Mouse (Mus musculus) hindbrain, embryonic 12.5 days (tissue): ENCODE data around the gene Akap17b. TPM values are rescaled to one million over a fixed set of nuclear protein-coding genes. Genes with fewer than 3 reads are reported as not detected.

Experiments used
- ATAC-seq: fragments of 200-750 bp; cut with Nextera tagmentation; 2 replicates; pipeline ENCODE4 v1.8.0; 2017; ENCODE audit warnings: moderate TSS enrichment; ENCODE audit not compliant: low FRiP score
- H3K27ac ChIP-seq: fragments of 300-500 bp; sonication (generic); 2 replicates; pipeline ENCODE4 v1.5.1; 2016; ENCODE audit warnings: mild to moderate bottlenecking
- H3K27me3 ChIP-seq: fragments of 300-500 bp; sonication (generic); 2 replicates; pipeline ENCODE4 v1.6.1; 2016; ENCODE audit warnings: mild to moderate bottlenecking
- H3K36me3 ChIP-seq: fragments of 300-500 bp; sonication (generic); 2 replicates; pipeline ENCODE4 v1.6.1; 2016; ENCODE audit warnings: mild to moderate bottlenecking
- H3K4me1 ChIP-seq: fragments of 300-500 bp; sonication (generic); 2 replicates; pipeline ENCODE4 v1.6.1; 2016
- H3K4me2 ChIP-seq: fragments of 300-500 bp; sonication (generic); replicated peaks from 2 replicates; pipeline ENCODE4 v1.6.1; 2016; ENCODE audit warnings: mild to moderate bottlenecking
- H3K4me3 ChIP-seq: fragments of 300-500 bp; sonication (generic); 2 replicates; pipeline ENCODE4 v1.5.1; 2016; ENCODE audit warnings: mild to moderate bottlenecking
- H3K9ac ChIP-seq: fragments of 300-500 bp; sonication (generic); 2 replicates; pipeline ENCODE4 v1.6.1; 2016; ENCODE audit warnings: mild to moderate bottlenecking, moderate library complexity
- H3K9me3 ChIP-seq: fragments of 300-500 bp; sonication (generic); replicated peaks from 2 replicates; pipeline ENCODE4 v1.6.1; 2016; ENCODE audit warnings: mild to moderate bottlenecking
- WGBS: fragments of 180-500 bp; shearing (Covaris S2); methylation state at CpG from one replicate; pipeline ENCODE4 v1.1.7; 2016; 5-methylcytosine and 5-hydroxymethylcytosine counted together
- polyA plus RNA-seq: library from polyadenylated mRNA; unstranded; fragments of >200 nt; fragmentation: Nextera tagmentation; extraction: Ambion mirVana; gene quantifications from 2 replicates; pipeline ENCODE4 v1.2.1, GENCODE M21; 2016

The Akap17b gene
- 4.2 and 4.4 TPM in 2 replicates for polyA plus RNA-seq

- WGBS, result 21% methylated on average over 52 of the region's 60 CpGs
Observed at GRCm38 (mm10) chrX:36644657-36645551, at the start of gene Akap17b. Gene Akap17b (minus strand): TSS chrX:36645395.

GRCm38 (mm10) chrX:36691365-36691764 lies 46.2 kb upstream of the Akap17b start:
- WGBS, result 90% methylated on average over 5 of the region's 5 CpGs
- no peak for ATAC-seq
- Histone ChIP-seq H3K4me2 (no peak overlapping the region), H3K9me3 (no peaks in the 10 kb centered on the region), H3K27ac (no peak overlapping the region), H3K4me3 (no peak overlapping the region), H3K27me3 (no peaks in the 10 kb centered on the region), H3K36me3 (no peaks in the 10 kb centered on the region), H3K9ac (no peak overlapping the region), H3K4me1 (no peaks in the 10 kb centered on the region)

More at GRCm38 (mm10) chrX:36644657-36645551, at the start of gene Akap17b:
- Histone ChIP-seq H3K9me3 (no peaks in the 10 kb centered on the region), H3K4me1 (no peaks in the 10 kb centered on the region), H3K36me3 (no peaks in the 10 kb centered on the region), H3K9ac (peak within 1 kb of the TSS; percentile 59), H3K4me3 (peak within 1 kb of the TSS; percentile 54), H3K4me2 (peak within 1 kb of the TSS; percentile 46), H3K27me3 (no peaks in the 10 kb centered on the region), H3K27ac (peak within 1 kb of the TSS; percentile 68)
- ATAC-seq, result peak; percentile 95

- Histone ChIP-seq H3K4me3 (no peak overlapping the region), H3K4me2 (no peak overlapping the region), H3K9ac (no peak overlapping the region), H3K27ac (no peak overlapping the region), H3K36me3 (no peaks in the 10 kb centered on the region), H3K27me3 (no peaks in the 10 kb centered on the region), H3K9me3 (no peaks in the 10 kb centered on the region), H3K4me1 (no peaks in the 10 kb centered on the region)
- ATAC-seq, result no peak
Observed at GRCm38 (mm10) chrX:36689655-36690054, 44.5 kb upstream of the Akap17b start.

- no peak overlapping the region for H3K4me3 ChIP-seq
- no peaks in the 10 kb centered on the region for H3K9me3 ChIP-seq
- WGBS, result 56% methylated on average over 1 of the region's 1 CpGs
Observed at GRCm38 (mm10) chrX:36676836-36677235, 31.6 kb upstream of the Akap17b start.

GRCm38 (mm10) chrX:36672708-36673107 lies 27.5 kb upstream of the Akap17b start:
- ATAC-seq, result no peak
- Histone ChIP-seq H3K9me3 (no peaks in the 10 kb centered on the region), H3K4me1 (no peaks in the 10 kb centered on the region), H3K27ac (no peak overlapping the region), H3K9ac (no peak overlapping the region), H3K36me3 (no peaks in the 10 kb centered on the region), H3K27me3 (no peaks in the 10 kb centered on the region), H3K4me3 (no peak overlapping the region), H3K4me2 (no peak overlapping the region)
- WGBS, result 62% methylated on average over 2 of the region's 2 CpGs

More at GRCm38 (mm10) chrX:36676836-36677235, 31.6 kb upstream of the Akap17b start:
- Histone ChIP-seq H3K4me1 (no peaks in the 10 kb centered on the region), H3K27ac (no peak overlapping the region), H3K36me3 (no peaks in the 10 kb centered on the region), H3K27me3 (no peaks in the 10 kb centered on the region), H3K9ac (no peak overlapping the region), H3K4me2 (no peak overlapping the region)
- ATAC-seq, result no peak

GRCm38 (mm10) chrX:36640046-36640445 lies 5.1 kb downstream of the Akap17b start:
- 84% methylated on average over 6 of the region's 6 CpGs for WGBS
- no peaks in the 10 kb centered on the region for H3K9me3 ChIP-seq
- no peak overlapping the region for H3K27ac ChIP-seq
- no peak overlapping the region for H3K4me3 ChIP-seq
- H3K9ac ChIP-seq, result no peak overlapping the region
- no peak for ATAC-seq
- no peaks in the 10 kb centered on the region for H3K36me3 ChIP-seq
- no peaks in the 10 kb centered on the region for H3K4me1 ChIP-seq
- H3K4me2 ChIP-seq, result no peak overlapping the region
- H3K27me3 ChIP-seq, result no peaks in the 10 kb centered on the region

- Histone ChIP-seq H3K9ac (no peak overlapping the region), H3K36me3 (no peaks in the 10 kb centered on the region), H3K4me3 (no peak overlapping the region), H3K4me1 (no peaks in the 10 kb centered on the region), H3K9me3 (no peaks in the 10 kb centered on the region), H3K27me3 (no peaks in the 10 kb centered on the region), H3K4me2 (no peak overlapping the region), H3K27ac (no peak overlapping the region)
- WGBS, result 10% methylated on average over 1 of the region's 1 CpGs
- no peak for ATAC-seq
Observed at GRCm38 (mm10) chrX:36630771-36631170, 14.4 kb downstream of the Akap17b start.

GRCm38 (mm10) chrX:36628102-36628501 lies 17.1 kb downstream of the Akap17b start:
- 82% methylated on average over 3 of the region's 3 CpGs for WGBS

GRCm38 (mm10) chrX:36609117-36609516 lies 36.1 kb downstream of the Akap17b start:
- Histone ChIP-seq H3K27me3 (no peaks in the 10 kb centered on the region), H3K27ac (no peak overlapping the region), H3K4me2 (no peak overlapping the region), H3K36me3 (0 out of 2 replicates have a peak, but pooled peaks cover 8% of the 10 kb centered on the region), H3K9ac (no peak overlapping the region), H3K4me3 (no peak overlapping the region), H3K4me1 (no peaks in the 10 kb centered on the region), H3K9me3 (no peaks in the 10 kb centered on the region)
- WGBS, result 81% methylated on average over 2 of the region's 2 CpGs
- no peak for ATAC-seq

More at GRCm38 (mm10) chrX:36628102-36628501, 17.1 kb downstream of the Akap17b start:
- no peak overlapping the region for H3K4me3 ChIP-seq
- no peak overlapping the region for H3K4me2 ChIP-seq
- ATAC-seq, result no peak
- H3K4me1 ChIP-seq, result no peaks in the 10 kb centered on the region
- H3K27me3 ChIP-seq, result no peaks in the 10 kb centered on the region
- H3K9me3 ChIP-seq, result no peaks in the 10 kb centered on the region
- H3K9ac ChIP-seq, result no peak overlapping the region
- H3K27ac ChIP-seq, result no peak overlapping the region
- no peaks in the 10 kb centered on the region for H3K36me3 ChIP-seq

- H3K27me3 ChIP-seq, result no peaks in the 10 kb centered on the region
- no peak overlapping the region for H3K4me3 ChIP-seq
- H3K27ac ChIP-seq, result no peak overlapping the region
- no peaks in the 10 kb centered on the region for H3K9me3 ChIP-seq
- H3K4me2 ChIP-seq, result no peak overlapping the region
- peaks cover 9% of the 10 kb centered on the region; the same call in 1 of the 2 replicates for H3K4me1 ChIP-seq
- H3K9ac ChIP-seq, result no peak overlapping the region
- H3K36me3 ChIP-seq, result 0 out of 2 replicates have a peak, but pooled peaks cover 3% of the 10 kb centered on the region
- ATAC-seq, result no peak
- 89% methylated on average over 4 of the region's 4 CpGs for WGBS
Observed at GRCm38 (mm10) chrX:36604040-36604439, 41.2 kb downstream of the Akap17b start.

GRCm38 (mm10) chrX:36602926-36603325 lies 42.3 kb downstream of the Akap17b start:
- no peak overlapping the region for H3K27ac ChIP-seq
- ATAC-seq, result no peak
- H3K9me3 ChIP-seq, result no peaks in the 10 kb centered on the region
- H3K27me3 ChIP-seq, result no peaks in the 10 kb centered on the region
- H3K4me3 ChIP-seq, result no peak overlapping the region
- 0 out of 2 replicates have a peak, but pooled peaks cover 3% of the 10 kb centered on the region for H3K36me3 ChIP-seq
- no peak overlapping the region for H3K4me2 ChIP-seq
- H3K4me1 ChIP-seq, result peaks cover 9% of the 10 kb centered on the region; the same call in 1 of the 2 replicates
- H3K9ac ChIP-seq, result no peak overlapping the region
- WGBS, result 90% methylated on average over 2 of the region's 2 CpGs

GRCm38 (mm10) chrX:36600066-36600465 lies 45.1 kb downstream of the Akap17b start:
- Histone ChIP-seq H3K4me2 (peak overlapping the region; percentile 60), H3K27me3 (no peaks in the 10 kb centered on the region), H3K9ac (no peak overlapping the region), H3K9me3 (no peaks in the 10 kb centered on the region), H3K4me3 (peak overlapping the region; percentile 63), H3K4me1 (peaks cover 9% of the 10 kb centered on the region; the same call in 1 of the 2 replicates), H3K36me3 (no peaks in the 10 kb centered on the region), H3K27ac (no peak overlapping the region)
- ATAC-seq, result no peak
- 68% methylated on average over 8 of the region's 8 CpGs for WGBS
